Mouse (Mus musculus) urinary bladder, postnatal 25 days (tissue): ENCODE measurements around the gene Ppfibp1.

Experiments
- DNase-seq: peaks from one replicate; pipeline ENCODE4 v3.0.0; 2022; ENCODE audit warnings: low spot score

Gene Ppfibp1

DNA sequence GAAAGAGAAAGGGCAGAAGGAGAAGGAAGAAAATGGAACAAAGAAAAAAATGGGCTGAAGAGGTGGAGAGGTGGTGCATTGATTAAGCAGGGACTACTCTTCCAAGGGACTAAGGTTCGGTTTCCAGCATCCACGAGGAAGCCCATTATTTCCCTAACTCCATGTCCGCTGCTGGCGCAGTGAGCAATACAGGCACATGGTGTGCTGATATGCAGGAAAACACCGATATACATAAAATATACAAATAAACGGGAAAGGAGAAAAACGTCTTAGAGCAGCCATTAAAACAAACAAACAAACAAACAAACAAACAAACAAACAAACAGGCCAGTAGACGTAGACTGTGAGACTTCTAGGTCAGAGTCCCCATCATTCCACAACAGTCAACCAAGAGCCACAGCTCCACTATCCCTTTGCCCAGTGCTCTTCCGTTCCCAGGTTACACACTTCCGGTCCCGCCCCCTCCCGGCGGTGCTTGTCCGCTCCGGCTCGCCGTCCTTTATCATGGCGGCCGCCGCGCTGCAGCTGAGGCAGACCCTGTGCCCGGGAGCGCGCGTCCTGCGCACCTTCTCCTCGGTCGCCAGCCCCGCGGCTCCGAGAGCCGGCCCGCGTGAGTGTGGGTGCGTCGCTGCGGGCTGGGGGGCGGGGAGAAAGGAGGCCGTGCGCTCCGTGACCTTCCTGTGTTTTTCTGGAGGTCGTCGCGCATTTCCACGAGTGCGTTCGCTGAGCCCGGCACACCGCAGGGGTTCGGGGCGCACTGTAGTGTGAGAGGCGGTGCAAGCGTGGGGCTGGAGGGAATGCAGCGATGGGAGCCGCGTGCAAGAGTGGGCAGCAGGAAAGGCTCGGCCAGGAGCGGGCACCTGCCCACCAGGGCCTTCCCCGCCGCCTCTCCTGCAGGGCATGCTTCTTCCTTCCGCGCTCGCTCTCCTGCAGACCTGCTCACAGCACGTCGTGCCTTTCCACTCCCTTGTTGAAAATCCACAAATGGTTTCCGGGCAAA is 154.3 kb downstream of the Ppfibp1 start, which contains the start of gene Mrps35:
Gene Mrps35 (plus strand): TSS at position 474 of the 1,000 bp plus-strand sequence.
- DNase-seq: peak; percentile 88

DNA sequence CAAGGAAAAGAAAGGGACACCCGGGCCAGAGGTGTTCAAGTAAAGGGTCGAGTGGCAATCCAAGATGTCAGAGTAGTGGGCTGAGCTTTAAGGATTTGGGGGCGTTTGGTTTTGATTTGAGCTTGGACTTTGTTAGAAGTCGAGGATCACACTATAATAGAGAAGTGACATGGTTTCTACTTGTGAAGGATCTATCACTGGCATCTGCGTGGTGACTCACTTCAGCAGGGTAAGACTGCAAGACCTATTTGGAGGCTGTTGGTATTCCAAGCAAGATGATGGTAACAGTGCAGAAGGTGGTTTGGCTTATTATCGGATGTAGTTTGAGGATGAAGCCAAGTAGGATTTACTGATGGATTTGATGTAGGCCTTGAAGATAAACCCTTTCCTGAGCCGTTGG is 155.3 kb downstream of the Ppfibp1 start:
- DNase-seq: no peak

DNA sequence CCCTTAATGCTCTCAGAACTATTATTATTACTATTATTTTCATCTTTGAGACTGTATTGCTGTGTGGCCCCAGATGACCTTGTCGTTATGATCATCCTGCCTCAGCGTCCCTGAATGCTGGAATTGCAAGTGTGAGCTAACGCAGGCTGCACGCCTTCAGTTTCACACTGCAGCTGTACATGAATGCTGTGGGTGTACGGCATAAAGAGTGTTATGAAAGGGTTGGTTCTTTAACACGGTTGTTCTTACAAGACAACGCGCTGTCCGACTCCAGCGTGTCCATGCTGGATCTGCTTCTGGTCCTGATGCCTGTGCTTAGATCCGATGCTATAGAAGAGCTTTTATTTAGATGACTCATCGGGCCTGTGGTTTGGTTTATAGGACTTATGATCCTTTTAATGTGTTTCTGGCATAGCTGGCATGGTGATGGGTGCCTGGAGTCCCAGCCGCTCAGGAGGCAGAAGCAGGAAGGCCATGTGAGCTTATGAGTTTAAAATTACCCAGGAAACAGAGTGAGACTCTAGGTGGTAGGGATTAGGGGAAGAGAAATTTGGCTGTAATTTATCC is 161.0 kb downstream of the Ppfibp1 start:
- no peak for DNase-seq

DNA sequence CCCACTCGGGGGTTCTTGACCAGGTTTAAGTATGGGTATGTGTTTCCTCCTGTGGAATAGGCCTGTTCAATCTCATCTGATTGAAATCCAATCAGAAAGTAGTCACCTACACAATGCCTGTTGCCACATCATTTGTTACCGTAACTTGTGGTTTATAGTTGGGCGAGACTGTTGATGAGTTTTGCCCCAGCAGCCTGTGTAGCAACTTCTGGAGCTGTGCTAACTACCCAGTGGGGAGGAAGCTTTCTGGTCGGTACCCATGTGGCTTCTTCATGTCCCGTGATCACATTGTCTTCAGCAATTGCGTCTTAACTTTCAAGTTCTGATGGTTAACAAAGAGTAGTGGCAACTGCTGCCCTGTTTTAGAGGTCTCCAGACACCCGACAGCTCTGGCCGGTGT is 163.4 kb downstream of the Ppfibp1 start:
- DNase-seq: no peak

DNA sequence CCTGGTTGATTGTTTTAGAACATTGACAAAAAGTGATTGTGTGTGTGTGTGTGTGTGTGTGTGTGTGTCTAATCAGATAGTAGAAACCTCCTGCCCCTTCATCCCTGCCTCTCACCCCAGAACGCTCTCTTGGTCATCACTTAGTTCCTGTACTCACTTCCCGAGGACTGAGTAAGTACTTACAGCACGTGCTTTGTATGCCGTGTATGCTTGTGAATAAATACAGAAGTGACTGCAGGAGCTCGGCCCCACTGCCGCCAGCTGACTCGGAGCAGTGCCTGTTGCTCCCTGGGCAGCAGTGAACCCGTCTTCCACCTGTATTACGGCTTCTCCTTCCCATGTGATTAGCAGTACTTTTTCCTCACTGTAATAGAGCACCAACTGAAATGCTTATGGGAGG is 164.2 kb downstream of the Ppfibp1 start:
- no peak for DNase-seq

DNA sequence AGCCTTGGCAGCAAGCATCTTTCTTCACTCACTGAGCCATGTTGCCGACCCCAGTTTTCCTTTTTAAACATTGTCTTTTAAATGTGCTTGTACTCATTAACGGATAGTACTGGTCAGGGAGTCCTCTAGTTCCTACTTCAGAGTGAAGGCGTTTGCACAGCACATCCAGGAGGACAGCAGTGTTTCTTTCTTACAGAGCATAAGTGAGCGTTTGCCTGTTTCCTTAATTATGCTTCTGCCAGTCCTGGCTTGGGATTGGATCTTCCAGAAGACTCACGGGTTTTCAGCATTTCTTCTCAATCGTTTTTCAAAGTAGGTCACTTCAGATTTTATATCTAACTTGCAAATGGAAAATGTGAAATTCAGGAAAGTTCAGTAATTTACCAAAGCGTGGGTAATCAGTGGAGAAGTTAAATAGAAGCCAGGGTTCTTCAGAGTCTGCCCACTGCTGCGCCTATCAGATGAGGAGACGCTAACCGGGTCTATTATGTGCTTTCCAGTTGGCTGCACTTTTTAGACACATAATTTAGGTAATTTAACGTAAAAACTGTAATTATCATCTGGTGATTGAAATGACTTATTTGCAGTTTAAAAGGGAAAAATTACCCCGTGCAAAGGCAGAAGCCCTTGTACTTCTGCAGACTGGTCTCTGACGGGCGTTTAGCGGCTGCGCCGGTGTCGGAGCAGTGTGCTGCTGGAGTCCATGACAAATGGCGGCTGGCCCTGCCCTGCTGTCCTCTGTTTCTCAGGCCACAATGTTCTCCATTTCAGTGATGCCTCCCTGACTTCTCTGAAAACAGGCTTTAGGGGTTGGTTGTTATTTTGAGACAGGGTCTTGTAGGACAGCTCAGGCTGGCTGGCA is 165.7 kb downstream of the Ppfibp1 start:
- no peak for DNase-seq

DNA sequence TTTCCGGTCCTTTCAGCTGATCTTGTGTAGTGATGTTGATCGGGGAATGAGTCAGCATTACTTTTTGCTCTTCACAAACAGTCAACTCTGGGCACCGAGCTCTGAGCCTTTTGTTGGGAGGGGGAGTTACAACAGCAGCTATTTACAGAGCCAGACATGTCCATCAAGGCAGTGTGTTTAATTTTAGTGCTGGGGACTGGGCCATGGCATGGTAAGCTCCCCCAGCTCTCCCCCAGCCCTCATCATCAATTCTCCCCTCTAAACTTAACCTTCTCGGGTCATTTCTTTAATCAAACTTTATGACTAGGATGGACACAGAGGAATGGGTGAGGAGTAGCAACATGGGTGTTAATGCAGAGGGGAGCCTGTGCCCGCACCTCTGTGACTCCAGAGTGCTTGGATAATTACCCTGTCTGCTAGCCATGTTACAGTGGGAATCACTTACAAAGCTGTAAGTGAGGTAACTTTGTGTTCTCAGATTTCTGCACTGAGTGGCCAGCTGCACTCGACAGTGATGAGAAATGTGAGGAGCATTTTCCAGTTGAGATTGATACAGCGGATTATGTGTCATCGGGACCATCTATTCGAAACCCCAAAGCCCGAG is 167.2 kb downstream of the Ppfibp1 start:
- DNase-seq: no peak

DNA sequence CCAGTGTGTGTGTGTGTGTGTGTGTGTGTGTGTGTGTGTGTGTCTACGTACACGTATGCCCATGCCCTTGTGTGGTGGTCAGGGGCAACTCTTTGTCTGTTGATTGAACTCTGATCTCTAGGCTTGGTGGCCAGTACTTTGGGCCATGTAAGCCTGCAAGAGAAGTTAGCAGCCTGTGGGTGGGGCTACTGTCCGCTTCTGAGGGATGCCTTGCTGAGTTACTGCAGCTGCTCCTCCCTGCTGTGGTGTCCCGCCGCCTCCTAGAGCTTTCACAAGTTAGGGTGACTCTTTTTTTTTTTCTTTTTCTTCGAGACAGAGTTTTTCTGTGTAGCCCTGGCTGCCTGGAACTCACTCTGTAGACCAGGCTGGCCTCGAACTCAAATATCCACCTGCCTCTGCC is 171.0 kb downstream of the Ppfibp1 start:
- DNase-seq: no peak

DNA sequence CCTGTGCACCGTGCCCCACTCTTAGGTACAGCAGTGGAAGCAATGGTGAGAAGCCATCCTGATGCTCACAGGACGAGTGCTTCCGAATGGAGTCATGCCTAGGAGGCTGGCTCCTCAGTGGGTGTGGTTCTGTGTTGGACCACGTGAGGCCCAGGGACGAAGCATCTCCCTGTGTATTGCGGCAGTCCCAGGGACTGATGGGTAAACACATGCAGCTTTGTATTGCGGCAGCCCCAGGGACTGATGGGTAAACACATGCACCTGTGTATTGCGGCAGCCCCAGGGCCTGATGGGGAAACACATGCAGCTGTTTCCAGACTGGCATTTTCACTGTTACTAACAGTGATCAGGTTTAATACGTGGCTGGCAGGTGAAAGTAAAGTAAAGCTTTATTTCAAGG is 173.3 kb downstream of the Ppfibp1 start:
- no peak for DNase-seq

DNA sequence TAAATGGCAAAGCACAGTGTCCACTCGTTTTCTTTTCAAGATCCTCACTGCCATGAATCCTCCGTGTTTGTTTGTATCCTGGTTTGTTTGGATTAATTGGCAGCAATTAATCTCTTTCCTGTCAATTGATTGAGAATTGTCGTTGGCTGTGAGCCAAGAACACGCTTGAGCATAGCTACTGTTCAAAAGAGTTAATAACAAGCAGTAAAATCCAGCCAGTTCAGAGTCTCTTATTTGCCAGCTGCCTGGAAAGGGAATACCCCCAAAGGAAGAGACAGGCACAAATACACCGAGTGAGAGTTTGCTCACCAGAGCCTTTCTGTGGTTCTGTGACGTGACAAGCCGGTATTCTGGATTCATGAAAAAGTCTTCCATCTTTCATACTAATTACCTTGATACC is 173.7 kb downstream of the Ppfibp1 start:
- no peak for DNase-seq

DNA sequence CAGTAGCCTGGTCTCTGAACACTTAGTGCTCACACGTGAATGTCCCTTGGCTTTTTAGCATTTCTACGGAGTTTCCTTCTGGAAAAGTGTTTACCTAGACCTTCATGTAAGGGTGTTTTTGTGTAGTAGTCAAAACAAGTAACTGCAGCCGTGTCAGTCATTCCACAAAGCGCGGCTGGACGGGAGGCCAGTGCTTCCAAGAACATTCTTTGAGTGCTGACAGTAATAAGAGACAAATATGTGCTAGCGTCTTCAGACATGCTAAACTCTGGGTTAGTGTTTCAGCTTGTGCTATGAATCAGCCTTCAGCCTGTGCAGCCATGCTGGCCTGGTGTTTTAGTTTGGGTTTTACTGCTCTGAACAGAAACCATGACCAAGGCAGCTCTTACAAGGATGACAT is 174.4 kb downstream of the Ppfibp1 start:
- no peak for DNase-seq

DNA sequence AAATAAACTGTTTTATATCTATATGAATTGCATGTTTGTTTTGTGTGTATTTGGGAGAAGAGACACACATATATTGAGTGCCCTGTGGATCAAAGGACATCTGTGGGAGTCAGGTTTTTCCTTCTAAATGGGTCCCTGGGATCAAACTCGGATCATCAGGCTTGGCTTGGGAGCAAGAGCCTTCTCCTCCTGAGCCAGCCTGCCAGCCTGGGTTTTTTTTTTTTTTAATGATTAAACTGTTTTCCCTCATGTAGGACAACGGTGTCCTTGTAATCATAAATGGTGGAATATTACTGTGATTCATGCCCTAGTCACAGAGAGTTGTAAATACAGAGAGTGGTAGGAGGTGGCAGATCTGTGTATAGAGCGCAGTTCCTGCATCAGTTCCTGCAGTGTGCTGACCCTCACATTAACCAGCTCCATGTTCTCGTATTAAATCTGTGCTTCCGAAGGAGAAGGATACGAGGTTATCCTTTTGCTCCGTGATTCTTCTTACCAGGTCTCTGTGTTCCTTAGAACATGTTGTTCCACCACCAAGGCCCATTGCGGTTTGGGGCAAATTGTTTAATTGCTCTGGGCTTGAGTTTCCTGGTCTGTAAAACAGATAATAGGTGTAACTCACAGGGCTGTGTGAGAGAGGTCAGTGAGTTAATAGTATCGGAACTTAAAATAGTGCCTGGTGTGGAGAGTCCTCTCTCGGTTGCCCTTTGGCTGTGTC is 176.1 kb downstream of the Ppfibp1 start:
- no peak for DNase-seq

DNA sequence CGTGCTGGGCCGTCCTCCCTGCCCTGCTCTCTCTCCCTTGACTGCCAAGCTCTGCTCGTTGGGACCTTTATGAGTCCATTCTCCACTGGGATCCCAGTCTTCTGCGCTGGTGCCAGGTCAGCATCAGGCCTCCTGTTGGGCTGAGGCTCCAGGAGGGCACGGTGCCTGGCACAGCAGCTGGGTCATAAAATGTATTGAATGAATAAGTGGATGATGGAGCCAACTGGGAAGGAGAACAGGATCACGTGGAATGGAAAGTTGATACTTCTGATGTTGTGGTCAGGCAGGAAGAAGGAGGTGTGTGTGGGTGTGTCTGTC is 176.6 kb downstream of the Ppfibp1 start:
- DNase-seq: no peak

DNA sequence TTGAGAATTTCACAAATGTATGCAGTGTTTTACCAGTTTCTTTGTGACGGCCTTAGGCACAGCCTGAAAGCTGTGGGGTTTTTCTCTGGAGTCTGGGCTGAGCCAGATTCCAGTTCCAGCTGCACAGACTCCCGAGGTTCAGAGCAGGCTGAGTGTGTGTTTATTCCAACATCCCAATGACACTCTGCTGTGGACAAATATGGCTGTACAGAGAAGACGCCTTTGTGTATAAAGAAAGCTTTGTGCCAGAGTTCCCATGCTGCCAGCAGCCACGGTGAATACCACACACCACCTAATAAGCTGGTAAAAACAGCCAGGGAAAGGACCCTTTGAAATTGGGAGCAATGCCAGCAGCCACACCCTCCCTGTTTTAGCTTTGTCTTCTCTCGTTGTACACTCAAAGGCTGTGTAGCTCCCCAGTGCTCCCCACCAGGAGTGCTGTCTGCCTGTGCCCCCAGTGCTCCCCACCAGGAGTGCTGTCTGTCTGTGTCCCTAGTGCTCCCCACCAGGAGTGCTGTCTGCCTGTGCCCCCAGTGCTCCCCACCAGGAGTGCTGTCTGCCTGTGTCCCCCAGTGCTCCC is 187.6 kb downstream of the Ppfibp1 start:
- no peak for DNase-seq

DNA sequence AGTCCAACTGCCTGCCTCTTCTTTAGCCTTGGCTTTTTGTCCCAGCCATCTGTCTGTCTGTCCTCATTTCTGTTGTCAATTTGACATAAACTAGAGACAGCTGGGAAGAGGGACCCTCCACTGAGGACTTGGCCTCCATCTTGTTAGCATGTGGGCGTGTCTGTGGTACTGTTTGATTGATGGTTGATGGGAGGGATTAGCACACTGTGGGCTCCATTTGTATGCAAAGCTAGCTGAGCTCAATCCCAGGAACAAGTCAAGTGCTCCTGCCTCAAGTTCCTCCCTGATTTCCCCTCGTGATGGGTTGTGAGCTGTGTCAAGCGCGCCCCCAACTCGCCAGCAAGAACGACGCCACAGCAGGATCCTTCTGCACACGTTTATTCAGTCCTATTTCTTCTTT is 188.6 kb downstream of the Ppfibp1 start:
- DNase-seq: no peak

DNA sequence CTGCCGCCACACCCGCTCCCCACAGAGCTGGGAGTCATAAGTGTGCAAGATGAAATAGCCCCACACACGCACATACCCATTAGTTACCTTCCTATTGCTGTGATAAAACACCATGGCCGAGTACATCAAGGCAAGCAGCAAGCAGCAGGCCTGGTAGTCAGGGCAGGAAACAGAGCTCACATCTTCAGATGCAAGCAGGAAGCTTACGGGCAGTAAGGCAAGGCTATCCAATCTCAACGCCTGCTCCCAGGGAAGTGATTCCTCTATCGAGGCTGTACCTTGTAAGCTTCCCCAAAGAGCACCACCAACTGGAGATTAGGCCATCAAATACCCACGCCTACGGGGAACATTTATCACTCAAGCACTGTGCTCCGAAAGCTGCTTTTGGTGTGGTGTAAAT is 191.6 kb downstream of the Ppfibp1 start:
- no peak for DNase-seq
